Mouse (Mus musculus) CH12.LX (cell line): ENCODE measurements around the gene Nod2.

Experiments used
- CTCF ChIP-seq, 2 experiments: IDR thresholded peaks in 1 of 2; conservative IDR thresholded peaks in 1 of 2; 2 replicates each; pipeline ENCODE4 v1.5.1; 2011 to 2012; ENCODE audit warnings: low read depth in 2 of 2, low read length in 2 of 2, improper control_type of control experiment in 1 of 2, inconsistent platforms in 1 of 2, mild to moderate bottlenecking in 1 of 2, moderate library complexity in 1 of 2
- GABPA ChIP-seq: IDR thresholded peaks from 2 replicates; pipeline ENCODE4 v1.6.1; 2012; ENCODE audit warnings: low read depth, low read length, improper control_type of control experiment, inconsistent platforms; ENCODE audit not compliant: insufficient replicate concordance
- JUN ChIP-seq: IDR thresholded peaks from 2 replicates; pipeline ENCODE4 v1.6.1; 2011; ENCODE audit warnings: low read depth, mild to moderate bottlenecking, low read length, improper control_type of control experiment, moderate library complexity; ENCODE audit not compliant: insufficient read depth
- KAT2A ChIP-seq: IDR thresholded peaks from 2 replicates; pipeline ENCODE4 v1.6.1; 2012; ENCODE audit warnings: low read length, improper control_type of control experiment, inconsistent platforms; ENCODE audit not compliant: insufficient replicate concordance
- MEF2A ChIP-seq: IDR thresholded peaks from 2 replicates; pipeline ENCODE4 v1.6.1; 2014; ENCODE audit warnings: low read depth, mild to moderate bottlenecking, inconsistent platforms, low read length, improper control_type of control experiment, borderline replicate concordance
- POLR2A ChIP-seq: IDR thresholded peaks from 2 replicates; pipeline ENCODE4 v1.6.1; 2011; ENCODE audit warnings: low read depth, mild to moderate bottlenecking, improper control_type of control experiment, low read length
- TBP ChIP-seq: conservative IDR thresholded peaks from 2 replicates; pipeline ENCODE4 v1.6.1; 2011; ENCODE audit warnings: low read depth, low read length, improper control_type of control experiment
- USF2 ChIP-seq: conservative IDR thresholded peaks from 2 replicates; pipeline ENCODE4 v1.6.1; 2011; ENCODE audit warnings: low read depth, low read length, improper control_type of control experiment
- ZC3H11A ChIP-seq: IDR thresholded peaks from 2 replicates; pipeline ENCODE4 v1.6.1; 2012; ENCODE audit warnings: low read depth, mild to moderate bottlenecking, inconsistent platforms, low read length, improper control_type of control experiment

GRCm38 (mm10) chr8:88603446-88603989 is 43.6 kb upstream of the Nod2 start:
- TF ChIP-seq POLR2A: no peak
- no peak for TF ChIP-seq KAT2A
- no peak for TF ChIP-seq TBP
- no peak for TF ChIP-seq CTCF (conservative IDR thresholded peaks at IDR 0.05 in 1 of 2, IDR thresholded peaks at IDR 0.05 in 1 of 2; ENCODE audit: low read depth in 2 of 2, low read length in 2 of 2)
- no peak for TF ChIP-seq GABPA
- TF ChIP-seq ZC3H11A: no peak
- no peak for TF ChIP-seq JUN
- no peak for TF ChIP-seq MEF2A
- TF ChIP-seq USF2: no peak
